Mouse (Mus musculus) urinary bladder, postnatal 10 days (tissue): Measurements from ENCODE around the gene Socs1.

Experiments
- DNase-seq: peaks from one replicate; pipeline ENCODE4 v3.0.0; 2022; ENCODE audit warnings: low spot score

Gene Socs1

DNA sequence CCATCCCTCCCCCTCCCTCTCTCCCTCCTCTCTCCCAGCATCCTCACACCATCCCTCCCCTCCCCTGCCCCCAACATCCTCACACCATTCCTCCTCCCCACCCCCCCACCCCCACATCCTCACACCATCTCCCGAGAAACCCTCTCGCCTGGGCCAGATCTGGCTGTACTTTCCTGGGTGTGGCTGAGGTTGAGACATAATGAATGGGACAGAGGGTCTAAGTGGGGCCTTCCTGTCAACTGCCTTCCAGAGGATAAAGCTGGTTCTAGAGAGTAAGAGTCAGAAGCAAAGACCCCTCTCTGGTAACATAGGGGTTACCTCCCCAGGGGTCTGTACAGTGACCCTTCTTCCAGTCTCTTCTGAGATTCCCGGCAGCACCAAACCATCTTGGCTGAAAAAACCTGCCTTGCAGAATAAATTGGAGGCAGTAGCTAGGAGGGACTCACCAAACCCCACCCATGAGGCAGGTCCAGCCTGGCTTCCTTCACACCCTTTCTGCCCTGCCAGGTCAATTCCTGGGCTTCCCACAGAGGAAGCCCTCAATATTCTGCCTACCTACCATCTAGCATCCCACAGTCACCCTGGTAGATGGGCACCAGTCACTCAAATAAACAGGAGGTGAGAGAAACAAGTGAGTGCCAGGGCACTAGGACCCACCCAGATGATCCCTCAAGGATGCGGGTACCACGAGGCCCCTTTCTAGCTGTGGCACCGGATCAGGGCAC lies 21.6 kb downstream of the Socs1 start:
- no peak for DNase-seq

DNA sequence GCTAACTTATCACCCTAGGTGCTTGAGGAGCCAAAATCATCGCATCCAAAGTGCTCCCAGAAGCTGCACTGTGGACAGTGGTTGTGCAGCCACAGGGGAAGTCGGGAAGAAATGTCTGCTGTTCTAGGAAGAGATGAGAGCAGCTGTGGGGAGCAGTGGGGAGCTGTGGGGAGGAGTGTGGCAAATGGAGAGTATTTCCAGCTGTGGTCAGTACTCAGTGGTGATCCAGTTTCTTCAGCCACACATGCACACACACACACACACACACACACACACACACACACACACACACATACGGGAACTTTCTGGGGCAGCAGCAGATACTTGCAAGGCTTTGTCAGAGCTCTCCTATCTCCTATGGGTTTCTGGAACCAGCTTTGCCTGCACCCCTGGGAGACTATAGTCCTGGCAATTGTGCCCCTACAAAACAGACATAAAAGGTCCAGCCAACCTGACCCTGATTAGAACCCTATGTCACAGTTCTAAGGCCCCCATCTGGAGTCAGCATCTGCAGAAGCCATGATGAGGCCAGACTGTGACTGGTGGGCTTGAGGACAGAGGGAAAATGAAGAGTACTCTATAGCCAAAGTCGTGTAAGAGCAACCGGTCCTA lies 22.7 kb downstream of the Socs1 start:
- DNase-seq, result no peak

GRCm38 (mm10) chr16:10761182-10761581 lies 24.2 kb downstream of the Socs1 start:
- DNase-seq, result no peak

- DNase-seq, result no peak
Observed at GRCm38 (mm10) chr16:10756168-10756567, 29.2 kb downstream of the Socs1 start.

DNA sequence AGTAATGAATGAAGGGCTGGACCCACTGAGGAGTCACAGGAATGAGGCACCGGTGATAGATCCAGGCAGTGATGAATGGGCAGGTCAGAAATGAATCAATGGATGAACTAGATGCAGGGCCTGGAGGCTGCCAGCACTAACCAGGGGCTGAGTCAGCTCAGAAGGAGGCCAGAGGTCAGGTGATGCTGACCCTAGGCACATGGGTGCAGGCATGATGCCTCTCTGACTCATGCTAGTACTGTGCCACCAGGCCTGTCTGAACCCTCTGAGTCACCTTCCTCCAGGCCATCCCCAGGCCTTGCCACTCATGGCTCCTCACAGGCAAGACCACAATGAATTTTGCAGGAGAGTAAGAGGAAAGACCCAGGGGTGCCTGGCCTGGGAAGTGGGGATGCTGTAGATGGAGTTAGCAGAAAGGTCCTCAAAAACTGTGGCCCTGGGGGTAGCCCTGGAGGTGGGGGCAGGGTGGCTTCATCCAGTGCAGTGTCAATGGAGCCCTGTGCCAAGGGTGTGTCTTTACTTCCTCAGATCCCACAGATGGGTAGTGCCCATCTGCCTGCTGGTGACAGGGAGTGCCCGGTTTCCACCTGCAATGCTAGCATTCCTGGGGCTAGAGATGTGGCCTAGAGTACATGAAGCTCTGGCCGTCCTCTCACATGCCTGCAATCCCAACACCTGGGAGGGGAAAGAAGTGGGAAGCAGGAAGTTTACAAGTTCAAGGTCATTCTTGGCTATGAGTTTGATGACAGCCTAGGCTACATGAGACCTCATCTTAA lies 30.6 kb downstream of the Socs1 start:
- no peak for DNase-seq

GRCm38 (mm10) chr16:10749824-10750223 lies 35.5 kb downstream of the Socs1 start:
- no peak for DNase-seq

DNA sequence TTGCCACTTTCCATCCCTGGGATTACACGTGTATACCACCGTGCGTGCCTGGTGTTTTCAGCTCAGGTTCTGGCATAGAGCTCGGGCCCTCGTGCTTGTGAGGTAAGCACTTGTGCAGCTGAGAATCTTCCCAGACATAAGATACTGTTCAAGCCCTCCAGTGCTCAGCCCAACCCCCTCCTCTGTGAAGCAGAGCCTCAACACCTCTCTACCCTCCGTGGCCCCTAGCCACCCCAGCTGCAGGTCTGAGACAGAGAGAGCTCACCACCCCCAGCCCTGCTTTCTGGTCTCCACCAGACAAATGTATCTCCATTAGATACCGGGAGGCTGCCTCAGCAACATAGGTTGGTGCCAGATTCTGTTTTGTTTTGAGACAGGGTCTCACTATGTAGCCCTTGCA lies 36.1 kb downstream of the Socs1 start:
- DNase-seq, result no peak

DNA sequence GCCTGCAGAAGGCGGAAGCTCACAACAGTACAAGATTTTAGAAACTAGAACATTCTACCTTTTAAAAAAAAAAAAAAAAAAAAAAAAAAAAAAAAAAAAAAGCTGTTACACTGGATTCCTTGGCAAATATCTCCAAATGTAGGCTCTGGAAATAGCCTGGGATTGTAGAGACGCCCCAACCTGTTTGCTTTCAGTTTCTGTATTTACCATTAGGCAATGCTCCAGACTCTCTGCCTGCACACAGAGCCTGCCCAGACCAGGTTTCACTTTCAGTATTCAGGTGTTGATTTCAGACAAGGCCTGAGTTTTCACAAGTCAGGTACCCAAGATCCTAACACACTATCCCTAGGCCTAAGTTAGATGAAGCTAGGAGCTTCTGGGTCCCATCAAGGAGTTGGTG lies 44.3 kb downstream of the Socs1 start:
- no peak for DNase-seq

DNA sequence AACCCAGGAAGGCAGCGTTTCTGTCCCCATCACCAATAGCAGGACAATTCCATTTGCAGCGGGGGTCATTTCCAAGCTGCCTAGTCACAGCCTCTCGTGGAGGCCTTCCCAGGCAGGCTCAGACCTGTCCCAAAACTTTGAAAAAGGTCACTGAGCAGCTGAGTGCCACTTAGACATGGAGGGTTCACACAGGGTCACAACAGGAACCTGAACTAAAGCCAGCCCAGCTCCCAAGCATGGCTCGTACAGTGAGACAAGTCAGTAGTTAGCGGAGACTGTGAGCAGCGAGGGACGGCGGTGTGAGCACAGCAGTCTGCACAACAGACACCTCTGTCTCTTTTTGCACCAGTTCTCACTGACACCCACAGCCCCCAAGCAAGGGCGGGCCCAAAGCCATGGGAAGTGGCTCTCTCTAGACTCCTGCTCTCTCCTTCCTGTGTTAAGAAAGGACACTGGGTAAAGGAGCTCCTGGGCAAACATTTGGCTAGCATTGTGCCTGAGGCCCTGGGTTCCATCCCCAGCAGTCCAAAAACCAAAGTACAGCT lies 45.4 kb downstream of the Socs1 start:
- DNase-seq, result no peak

- no peak for DNase-seq
Observed at GRCm38 (mm10) chr16:10738866-10739265, 46.5 kb downstream of the Socs1 start.

GRCm38 (mm10) chr16:10737571-10737970 lies 47.8 kb downstream of the Socs1 start:
- no peak for DNase-seq

DNA sequence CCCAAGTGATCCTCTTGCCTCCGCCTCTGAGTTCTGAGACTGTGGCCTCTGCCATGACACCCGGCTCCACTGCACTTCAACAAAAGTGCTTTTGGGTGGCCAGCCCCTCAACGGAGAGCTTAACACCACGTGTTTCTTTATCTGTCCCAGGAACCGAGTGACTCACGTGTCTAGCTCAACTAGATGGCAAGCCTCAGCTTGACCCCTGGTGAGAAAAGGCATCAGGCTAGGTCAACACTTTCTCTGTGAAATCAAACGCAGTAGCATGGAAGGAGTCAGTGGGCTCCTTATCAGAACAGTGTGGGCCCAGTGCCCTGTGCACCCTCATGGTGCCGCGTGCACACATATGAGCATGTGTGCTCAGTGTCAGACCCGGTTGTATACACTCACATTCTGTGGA lies 49.0 kb downstream of the Socs1 start:
- no peak for DNase-seq

DNA sequence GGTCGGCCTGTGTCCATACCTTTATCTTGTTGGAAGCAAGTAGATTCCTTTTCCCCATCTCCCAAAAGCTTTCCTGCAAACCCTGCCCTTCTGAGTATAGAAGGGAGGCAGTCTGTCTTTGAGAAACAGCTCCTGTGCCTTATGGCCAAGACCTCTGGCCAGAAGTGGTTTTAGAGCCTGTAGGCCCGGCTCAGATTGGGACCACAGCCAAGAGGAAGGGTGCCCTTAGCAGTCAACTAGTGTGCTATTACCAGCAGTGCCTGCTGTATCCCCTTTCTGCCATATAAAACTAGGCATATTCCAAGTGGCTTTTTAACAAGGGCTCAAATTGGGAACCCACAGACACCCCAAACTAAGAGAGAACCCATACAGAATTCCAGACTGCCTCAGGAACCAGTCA lies 49.6 kb downstream of the Socs1 start:
- no peak for DNase-seq

DNA sequence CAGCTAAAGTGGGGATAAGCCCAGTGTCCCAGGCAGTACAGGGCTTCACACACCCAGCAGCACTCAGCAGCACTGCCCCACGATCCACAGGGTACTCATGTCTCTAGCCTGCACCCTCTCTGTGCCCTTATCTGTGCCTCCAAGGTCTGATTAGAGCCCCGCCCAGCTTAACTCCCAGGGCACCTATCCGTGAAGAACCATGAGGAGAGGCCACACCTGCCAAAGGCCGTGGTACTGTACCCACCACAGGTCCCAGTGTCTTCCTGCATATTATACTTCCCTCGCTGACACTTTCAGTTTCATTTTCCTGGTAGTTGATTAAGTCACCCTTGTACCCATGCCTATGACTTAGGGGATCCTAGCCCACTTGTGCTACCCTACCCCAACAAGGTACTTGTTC lies 52.9 kb downstream of the Socs1 start:
- no peak for DNase-seq
